Mouse (Mus musculus) hindbrain, embryonic 13.5 days (tissue): Measurements from ENCODE around the gene Comtd1. TPM values are rescaled to one million over a fixed set of nuclear protein-coding genes. Genes with fewer than 3 reads are reported as not detected.

ENCODE experiments used
- ATAC-seq: fragments of 200-750 bp; cut with Nextera tagmentation; 2 replicates; pipeline ENCODE4 v1.8.0; 2017; ENCODE audit warnings: moderate TSS enrichment; ENCODE audit not compliant: low FRiP score
- H3K27ac ChIP-seq: fragments of 300-500 bp; sonication (generic); 2 replicates; pipeline ENCODE4 v1.5.1; 2015; ENCODE audit warnings: inconsistent platforms, mild to moderate bottlenecking, moderate library complexity
- H3K27me3 ChIP-seq: fragments of 300-500 bp; sonication (generic); 2 replicates; pipeline ENCODE4 v1.6.1; 2015; ENCODE audit warnings: mild to moderate bottlenecking, inconsistent platforms
- H3K36me3 ChIP-seq: fragments of 300-500 bp; sonication (generic); 2 replicates; pipeline ENCODE4 v1.6.1; 2015; ENCODE audit warnings: mild to moderate bottlenecking, inconsistent platforms
- H3K4me1 ChIP-seq: fragments of 300-500 bp; sonication (generic); replicated peaks from 2 replicates; pipeline ENCODE4 v1.6.1; 2015; ENCODE audit warnings: inconsistent platforms
- H3K4me2 ChIP-seq: fragments of 300-500 bp; sonication (generic); 2 replicates; pipeline ENCODE4 v1.6.1; 2015; ENCODE audit warnings: inconsistent platforms, mild to moderate bottlenecking, moderate library complexity
- H3K4me3 ChIP-seq: fragments of 300-500 bp; sonication (generic); 2 replicates; pipeline ENCODE4 v1.5.1; 2015; ENCODE audit warnings: mild to moderate bottlenecking, inconsistent platforms
- H3K9ac ChIP-seq: fragments of 300-500 bp; sonication (generic); 2 replicates; pipeline ENCODE4 v1.6.1; 2015; ENCODE audit warnings: mild to moderate bottlenecking, inconsistent platforms
- H3K9me3 ChIP-seq: fragments of 300-500 bp; sonication (generic); 2 replicates; pipeline ENCODE4 v1.6.1; 2016; ENCODE audit warnings: inconsistent platforms
- WGBS: fragments of 180-500 bp; shearing (Covaris S2); methylation state at CpG from one replicate; pipeline ENCODE4 v1.1.7; 2015; 5-methylcytosine and 5-hydroxymethylcytosine counted together
- polyA plus RNA-seq: library from polyadenylated mRNA; unstranded; fragments of >200 nt; fragmentation: Nextera tagmentation; extraction: Ambion mirVana; gene quantifications from 2 replicates; pipeline ENCODE4 v1.2.1, GENCODE M21; 2015

The Comtd1 gene
- polyA plus RNA-seq, 1 experiment from 2014 or later, result 34.2 TPM

- H3K4me3 ChIP-seq, result no peak overlapping the region
- H3K36me3 ChIP-seq, result no peaks in the 10 kb centered on the region
- no peaks in the 10 kb centered on the region for H3K9me3 ChIP-seq
- no peak overlapping the region for H3K9ac ChIP-seq
- no peak for ATAC-seq
- H3K27me3 ChIP-seq, result no peaks in the 10 kb centered on the region
- no peak overlapping the region for H3K4me2 ChIP-seq
- WGBS, result 74% methylated on average over 9 of the region's 9 CpGs
- H3K4me1 ChIP-seq, result peaks cover 20% of the 10 kb centered on the region
- no peak overlapping the region for H3K27ac ChIP-seq
Observed at GRCm38 (mm10) chr14:21825786-21826491, 22.8 kb downstream of the Comtd1 start.

GRCm38 (mm10) chr14:21824938-21825337 is 23.8 kb downstream of the Comtd1 start, which contains the start of gene Vdac2:
Gene Vdac2 (plus strand): TSS chr14:21825238.
- Histone ChIP-seq H3K36me3 (no peaks in the 10 kb centered on the region), H3K9me3 (no peaks in the 10 kb centered on the region)
- 86% methylated on average over 2 of the region's 2 CpGs for WGBS

GRCm38 (mm10) chr14:21823897-21824296 is 24.9 kb downstream of the Comtd1 start:
- Histone ChIP-seq H3K4me3 (no peak overlapping the region), H3K27me3 (no peaks in the 10 kb centered on the region), H3K4me1 (peaks cover 12% of the 10 kb centered on the region), H3K9me3 (no peaks in the 10 kb centered on the region), H3K9ac (no peak overlapping the region), H3K36me3 (no peaks in the 10 kb centered on the region), H3K27ac (no peak overlapping the region), H3K4me2 (no peak overlapping the region)
- ATAC-seq, result no peak
- 85% methylated on average over 7 of the region's 7 CpGs for WGBS

More at GRCm38 (mm10) chr14:21824938-21825337, 23.8 kb downstream of the Comtd1 start, which contains the start of gene Vdac2:
- Histone ChIP-seq H3K27me3 (no peaks in the 10 kb centered on the region), H3K4me1 (peaks cover 12% of the 10 kb centered on the region), H3K4me3 (no peak within 1 kb of the TSS), H3K27ac (no peak within 1 kb of the TSS), H3K4me2 (no peak within 1 kb of the TSS), H3K9ac (no peak within 1 kb of the TSS)
- no peak for ATAC-seq

- WGBS, result 62% methylated on average over 7 of the region's 7 CpGs
- H3K9me3 ChIP-seq, result no peaks in the 10 kb centered on the region
- peak overlapping the region; percentile 44 for H3K27ac ChIP-seq
- H3K4me3 ChIP-seq, result no peak overlapping the region
- H3K4me1 ChIP-seq, result peaks cover 12% of the 10 kb centered on the region
- no peaks in the 10 kb centered on the region for H3K27me3 ChIP-seq
- no peaks in the 10 kb centered on the region for H3K36me3 ChIP-seq
- ATAC-seq, result no peak
- no peak overlapping the region for H3K4me2 ChIP-seq
- no peak overlapping the region for H3K9ac ChIP-seq
Observed at GRCm38 (mm10) chr14:21822795-21823374, 25.9 kb downstream of the Comtd1 start.

- no peak overlapping the region for H3K4me3 ChIP-seq
- ATAC-seq, result no peak
- H3K27ac ChIP-seq, result peak overlapping the region; percentile 44; the same call in 1 of the 2 replicates
- H3K4me1 ChIP-seq, result peaks cover 12% of the 10 kb centered on the region
- no peaks in the 10 kb centered on the region for H3K36me3 ChIP-seq
- H3K4me2 ChIP-seq, result no peak overlapping the region
- H3K9ac ChIP-seq, result no peak overlapping the region
- no peaks in the 10 kb centered on the region for H3K9me3 ChIP-seq
- WGBS, result 77% methylated on average over 7 of the region's 7 CpGs
- no peaks in the 10 kb centered on the region for H3K27me3 ChIP-seq
Observed at GRCm38 (mm10) chr14:21822307-21822706, 26.5 kb downstream of the Comtd1 start.

- Histone ChIP-seq H3K4me3 (no peak overlapping the region), H3K27me3 (no peaks in the 10 kb centered on the region), H3K27ac (no peak overlapping the region), H3K4me1 (peaks cover 12% of the 10 kb centered on the region), H3K9me3 (no peaks in the 10 kb centered on the region), H3K9ac (no peak overlapping the region), H3K4me2 (no peak overlapping the region), H3K36me3 (no peaks in the 10 kb centered on the region)
- ATAC-seq, result no peak
- 96% methylated on average over 4 of the region's 4 CpGs for WGBS
Observed at GRCm38 (mm10) chr14:21820880-21821505, 27.8 kb downstream of the Comtd1 start.

- H3K9me3 ChIP-seq, result no peaks in the 10 kb centered on the region
- WGBS, result 42% methylated on average over 4 of the region's 4 CpGs
- no peaks in the 10 kb centered on the region for H3K36me3 ChIP-seq
- H3K4me2 ChIP-seq, result no peak overlapping the region
- no peak for ATAC-seq
- H3K4me3 ChIP-seq, result no peak overlapping the region
- no peaks in the 10 kb centered on the region for H3K27me3 ChIP-seq
- no peak overlapping the region for H3K9ac ChIP-seq
- H3K27ac ChIP-seq, result no peak overlapping the region
- H3K4me1 ChIP-seq, result peaks cover 4% of the 10 kb centered on the region; the same call in 1 of the 2 replicates
Observed at GRCm38 (mm10) chr14:21817453-21817852, 31.3 kb downstream of the Comtd1 start.

- no peaks in the 10 kb centered on the region for H3K9me3 ChIP-seq
- H3K9ac ChIP-seq, result no peak overlapping the region
- no peak for ATAC-seq
- no peak overlapping the region for H3K4me2 ChIP-seq
- no peak overlapping the region for H3K4me3 ChIP-seq
- H3K27me3 ChIP-seq, result no peaks in the 10 kb centered on the region
- no peaks in the 10 kb centered on the region for H3K36me3 ChIP-seq
- H3K4me1 ChIP-seq, result no peaks in the 10 kb centered on the region
- no peak overlapping the region for H3K27ac ChIP-seq
- 80% methylated on average over 3 of the region's 3 CpGs for WGBS
Observed at GRCm38 (mm10) chr14:21816255-21816654, 32.5 kb downstream of the Comtd1 start.

- no peaks in the 10 kb centered on the region for H3K36me3 ChIP-seq
- ATAC-seq, result no peak
- 94% methylated on average over 4 of the region's 4 CpGs for WGBS
- no peak overlapping the region for H3K4me2 ChIP-seq
- H3K4me1 ChIP-seq, result no peaks in the 10 kb centered on the region
- H3K27me3 ChIP-seq, result no peaks in the 10 kb centered on the region
- H3K4me3 ChIP-seq, result no peak overlapping the region
- no peak overlapping the region for H3K27ac ChIP-seq
- no peak overlapping the region for H3K9ac ChIP-seq
- no peaks in the 10 kb centered on the region for H3K9me3 ChIP-seq
Observed at GRCm38 (mm10) chr14:21814606-21815005, 34.2 kb downstream of the Comtd1 start.

- Histone ChIP-seq H3K27me3 (no peaks in the 10 kb centered on the region), H3K4me3 (no peak overlapping the region), H3K27ac (no peak overlapping the region), H3K9ac (no peak overlapping the region), H3K36me3 (no peaks in the 10 kb centered on the region), H3K9me3 (no peaks in the 10 kb centered on the region), H3K4me1 (no peaks in the 10 kb centered on the region), H3K4me2 (no peak overlapping the region)
- no peak for ATAC-seq
- 88% methylated on average over 3 of the region's 3 CpGs for WGBS
Observed at GRCm38 (mm10) chr14:21813847-21814246, 34.9 kb downstream of the Comtd1 start.

GRCm38 (mm10) chr14:21813216-21813615 is 35.6 kb downstream of the Comtd1 start:
- H3K4me2 ChIP-seq, result no peak overlapping the region
- 95% methylated on average over 4 of the region's 4 CpGs for WGBS
- ATAC-seq, result no peak

GRCm38 (mm10) chr14:21812590-21813162 is 36.1 kb downstream of the Comtd1 start:
- Histone ChIP-seq H3K4me2 (no peak overlapping the region), H3K27ac (no peak overlapping the region), H3K4me3 (no peak overlapping the region), H3K9ac (no peak overlapping the region), H3K4me1 (no peaks in the 10 kb centered on the region), H3K36me3 (no peaks in the 10 kb centered on the region), H3K27me3 (no peaks in the 10 kb centered on the region), H3K9me3 (no peaks in the 10 kb centered on the region)
- ATAC-seq, result no peak
- 26% methylated on average over 14 of the region's 14 CpGs for WGBS

More at GRCm38 (mm10) chr14:21813216-21813615, 35.6 kb downstream of the Comtd1 start:
- Histone ChIP-seq H3K27ac (no peak overlapping the region), H3K4me3 (no peak overlapping the region), H3K9ac (no peak overlapping the region), H3K9me3 (no peaks in the 10 kb centered on the region), H3K4me1 (no peaks in the 10 kb centered on the region), H3K36me3 (no peaks in the 10 kb centered on the region), H3K27me3 (no peaks in the 10 kb centered on the region)
